Mouse (Mus musculus) left cerebral cortex, adult 2 months (tissue): Measurements from ENCODE around the gene Slc16a12. TPM values are rescaled to one million over a fixed set of nuclear protein-coding genes. Genes with fewer than 3 reads are reported as not detected.

ENCODE experiments used
- DNase-seq, 2 experiments: peaks; one replicate each; pipeline ENCODE4 v3.0.0; 2021 to 2022; ENCODE audit warnings: low spot score in 2 of 2, mixed read lengths in 1 of 2; ENCODE audit errors: extremely low spot score in 1 of 2
- H3K27ac ChIP-seq: fragments of 200-600 bp; 2 replicates; pipeline ENCODE4 v1.8.1; 2022
- H3K4me3 ChIP-seq: fragments of 200-600 bp; 2 replicates; pipeline ENCODE4 v1.8.1; 2022
- CTCF ChIP-seq: fragments of 200-600 bp; IDR thresholded peaks from 2 replicates; pipeline ENCODE4 v1.8.1; 2022; ENCODE audit warnings: antibody characterized with exemption, mild to moderate bottlenecking, moderate library complexity
- intact Hi-C: fragments of 180-260 bp; cut with DNase I; formaldehyde crosslinking; loops from one replicate; pipeline ENCODE4 v1.15.1; 2025
- total RNA-seq, 2 experiments: library from RNA; stranded (reverse); gene quantifications; 2 replicates each; pipeline ENCODE4 v1.2.3; 2021

Slc16a12 gene
- total RNA-seq, 2 experiments from 2014 or later = 1.8 to 3.5 TPM

DNA sequence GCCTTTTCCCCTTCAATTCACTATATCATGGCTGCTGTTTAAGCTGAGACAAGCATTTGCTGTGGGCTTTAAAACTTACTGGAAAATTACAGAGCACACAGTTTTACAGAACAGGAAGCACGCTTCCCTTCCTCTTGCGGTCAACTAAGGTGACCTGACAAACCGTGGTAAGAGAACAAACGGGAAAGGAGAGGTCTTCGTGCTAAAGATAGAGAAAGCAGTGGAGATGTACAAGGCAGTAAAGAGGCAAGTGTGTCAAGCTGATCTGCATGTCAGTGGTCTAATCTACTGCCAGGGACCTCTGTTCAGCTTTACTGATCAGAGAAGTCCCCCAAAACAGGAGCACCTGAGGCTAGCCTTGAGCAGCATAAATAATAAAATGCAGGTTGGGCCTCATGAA is 21.7 kb downstream of the Slc16a12 start:
- Histone ChIP-seq H3K27ac (no peak overlapping the region), H3K4me3 (no peak overlapping the region)
- intact Hi-C loops = no loop called here
- no peak for DNase-seq
- TF ChIP-seq CTCF = no peak

DNA sequence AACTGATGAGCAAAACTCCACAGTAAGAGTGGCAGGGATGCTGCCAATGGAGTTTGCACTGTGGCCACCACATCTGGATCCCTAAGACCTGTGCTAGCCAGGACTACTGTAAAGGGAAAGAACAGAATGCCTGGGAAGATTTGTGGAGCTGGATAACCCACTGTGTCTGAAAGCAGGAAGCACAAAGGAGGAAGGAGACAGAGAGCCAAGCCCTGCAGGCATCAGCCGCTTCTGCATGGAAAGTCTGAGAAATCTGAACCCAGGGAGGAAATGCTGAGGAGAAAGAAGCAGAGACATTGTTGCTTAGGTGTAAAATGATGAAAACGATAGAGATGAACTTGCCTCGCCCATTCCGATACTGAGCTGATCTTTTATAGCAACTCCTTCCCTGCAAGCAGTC is 22.5 kb downstream of the Slc16a12 start:
- no peak for DNase-seq

DNA sequence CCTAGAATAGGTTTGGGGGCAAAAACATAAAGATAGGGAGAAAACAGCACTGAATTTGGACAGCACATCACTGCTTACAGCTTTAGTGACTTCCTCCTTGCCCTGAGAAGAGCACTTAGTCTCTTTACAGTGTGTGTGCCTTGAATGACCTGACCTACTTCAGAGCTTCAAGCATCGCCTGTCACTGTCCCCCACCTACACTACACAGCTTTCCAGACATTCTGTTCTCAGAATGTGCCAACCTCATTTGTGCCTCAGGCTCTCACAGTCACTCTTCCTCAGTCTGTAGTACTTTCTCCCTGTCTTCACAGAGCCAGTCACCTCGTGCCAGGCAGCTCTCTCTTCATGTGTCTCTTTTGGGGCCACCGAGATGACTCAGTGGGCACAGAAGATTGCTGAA is 24.5 kb downstream of the Slc16a12 start:
- no peak for DNase-seq
- TF ChIP-seq CTCF = no peak
- intact Hi-C loops = no loop called here
- Histone ChIP-seq H3K4me3 (no peak overlapping the region), H3K27ac (no peak overlapping the region)

More for the DNA sequence above, 22.5 kb downstream of the Slc16a12 start:
- Histone ChIP-seq H3K27ac (no peak overlapping the region), H3K4me3 (no peak overlapping the region)
- intact Hi-C loops = no loop called here
- TF ChIP-seq CTCF = no peak

DNA sequence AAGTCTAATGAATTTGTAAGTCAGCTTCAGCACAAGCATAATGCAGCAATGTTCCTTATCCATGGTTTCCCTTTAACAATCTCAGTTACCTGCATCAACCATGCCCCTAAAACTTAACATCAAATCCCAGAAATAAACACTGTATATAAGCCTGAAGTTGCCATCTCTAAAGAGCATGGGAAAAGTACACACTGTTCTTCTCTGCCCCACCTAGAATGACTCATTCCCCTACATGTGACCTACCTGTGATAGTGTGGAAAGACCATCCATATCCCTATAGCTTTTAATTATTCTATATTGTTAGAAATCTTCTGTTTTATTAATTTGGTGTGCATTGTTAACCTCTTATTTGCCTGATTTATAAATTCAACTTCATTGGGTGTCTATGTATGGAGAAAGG is 27.0 kb downstream of the Slc16a12 start:
- DNase-seq = no peak
- Histone ChIP-seq H3K4me3 (no peak overlapping the region), H3K27ac (no peak overlapping the region)
- intact Hi-C loops = no loop called here
- TF ChIP-seq CTCF = no peak

DNA sequence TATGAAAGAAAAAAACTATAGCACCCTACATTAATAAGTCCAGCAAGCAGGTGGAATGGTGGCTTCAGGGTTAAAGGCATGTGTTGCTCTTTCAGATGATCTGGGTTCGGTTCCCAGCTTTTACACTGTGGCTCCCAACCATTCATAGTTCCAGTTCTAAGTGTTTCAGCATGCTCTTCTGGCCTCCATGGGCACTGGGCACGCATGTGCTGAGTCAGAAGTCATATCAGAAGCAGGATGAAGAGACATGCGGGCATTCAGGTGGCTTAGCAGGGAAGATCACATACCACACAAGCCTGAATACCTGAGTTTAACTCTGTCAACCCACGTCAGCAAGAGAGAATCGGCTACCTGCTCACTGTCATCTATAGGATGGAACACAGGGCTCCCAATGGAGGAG is 28.1 kb downstream of the Slc16a12 start:
- no peak for DNase-seq
- H3K4me3 ChIP-seq = no peak overlapping the region
- intact Hi-C loops = no loop called here
- no peak overlapping the region for H3K27ac ChIP-seq
- TF ChIP-seq CTCF = no peak

DNA sequence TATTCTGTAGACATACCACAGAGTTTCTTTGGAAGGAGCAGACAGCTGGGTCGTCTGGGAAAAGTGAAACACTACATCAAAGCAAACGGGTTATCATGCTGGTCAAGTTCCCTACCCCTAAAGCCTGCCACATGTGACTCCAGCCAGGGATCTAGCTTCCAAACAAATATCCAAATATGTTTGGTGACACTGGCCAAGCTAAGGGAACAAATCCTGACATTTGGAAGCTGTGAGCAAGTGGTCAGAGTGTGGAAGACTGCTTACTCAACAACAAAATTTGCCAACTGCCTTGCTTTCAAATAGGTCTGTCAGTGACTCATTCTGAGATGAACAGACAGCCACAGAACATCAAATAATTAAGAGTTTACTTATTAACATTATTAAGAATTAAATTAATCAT is 28.6 kb downstream of the Slc16a12 start:
- intact Hi-C loops = no loop called here
- DNase-seq = no peak
- Histone ChIP-seq H3K27ac (no peak overlapping the region), H3K4me3 (no peak overlapping the region)
- TF ChIP-seq CTCF = no peak

DNA sequence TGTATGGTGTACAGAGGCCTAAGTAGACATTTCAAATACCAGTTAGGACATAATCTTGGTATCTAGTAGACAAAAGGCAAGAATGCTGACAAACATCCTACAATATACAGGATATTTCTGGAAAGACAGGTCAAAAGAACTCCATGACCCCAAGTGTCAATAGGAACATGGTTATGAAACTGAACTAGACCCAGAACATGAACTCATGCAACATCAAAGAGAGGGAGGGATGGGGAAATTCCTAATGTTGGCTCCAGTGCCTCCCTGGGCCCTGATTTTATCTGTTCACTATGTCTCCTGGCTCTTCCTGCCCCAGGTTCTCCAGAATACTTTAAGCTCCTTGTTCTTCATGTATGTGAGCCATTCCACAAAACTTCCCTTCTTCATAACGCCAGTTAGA is 31.2 kb downstream of the Slc16a12 start:
- intact Hi-C loops = no loop called here
- TF ChIP-seq CTCF = no peak
- DNase-seq = no peak

DNA sequence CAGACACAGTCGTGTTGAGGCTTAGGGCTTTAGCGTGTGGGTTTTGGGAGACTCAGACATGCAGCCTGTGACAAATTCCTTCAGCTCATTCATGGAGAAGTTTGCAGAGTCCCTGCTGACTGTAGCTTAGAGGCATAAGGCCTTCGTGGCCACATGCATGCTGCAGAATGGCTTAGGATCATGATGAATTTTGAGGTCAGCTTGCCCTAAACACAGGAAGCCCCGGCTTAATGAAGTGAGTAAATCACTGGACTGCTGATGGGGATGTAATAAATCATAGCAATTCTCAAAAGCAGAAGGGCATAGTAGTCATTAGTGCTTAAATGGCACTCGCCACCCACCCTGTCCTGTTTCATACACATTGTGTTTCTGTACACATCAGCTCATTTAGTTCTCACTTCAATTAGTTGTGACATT is 32.8 kb downstream of the Slc16a12 start:
- no peak overlapping the region for H3K4me3 ChIP-seq
- no peak for TF ChIP-seq CTCF
- intact Hi-C loops = no loop called here
- no peak overlapping the region for H3K27ac ChIP-seq
- no peak for DNase-seq

More for the DNA sequence above, 31.2 kb downstream of the Slc16a12 start:
- Histone ChIP-seq H3K27ac (no peak overlapping the region), H3K4me3 (no peak overlapping the region)

DNA sequence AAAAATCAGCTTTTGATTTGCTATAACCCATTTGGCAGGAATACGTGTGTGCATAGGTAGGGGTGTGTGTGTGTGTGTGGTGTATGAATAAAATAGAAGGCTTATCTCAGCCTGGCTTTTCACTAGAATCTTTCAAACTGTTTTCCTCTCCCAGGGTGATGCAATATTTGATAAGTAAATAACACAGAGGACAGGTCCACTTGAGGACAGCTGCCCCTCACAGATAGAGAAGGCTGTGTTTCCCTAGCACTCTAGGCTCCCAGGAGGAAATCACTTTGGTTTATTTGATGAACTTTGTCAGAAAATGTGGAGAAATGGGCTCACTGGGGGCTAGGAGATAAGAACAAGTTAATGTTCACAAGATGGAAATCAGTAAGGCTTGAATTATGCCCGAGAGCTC is 35.0 kb downstream of the Slc16a12 start:
- H3K4me3 ChIP-seq = no peak overlapping the region
- no peak overlapping the region for H3K27ac ChIP-seq
- intact Hi-C loops = no loop called here
- no peak for DNase-seq
- TF ChIP-seq CTCF = no peak

DNA sequence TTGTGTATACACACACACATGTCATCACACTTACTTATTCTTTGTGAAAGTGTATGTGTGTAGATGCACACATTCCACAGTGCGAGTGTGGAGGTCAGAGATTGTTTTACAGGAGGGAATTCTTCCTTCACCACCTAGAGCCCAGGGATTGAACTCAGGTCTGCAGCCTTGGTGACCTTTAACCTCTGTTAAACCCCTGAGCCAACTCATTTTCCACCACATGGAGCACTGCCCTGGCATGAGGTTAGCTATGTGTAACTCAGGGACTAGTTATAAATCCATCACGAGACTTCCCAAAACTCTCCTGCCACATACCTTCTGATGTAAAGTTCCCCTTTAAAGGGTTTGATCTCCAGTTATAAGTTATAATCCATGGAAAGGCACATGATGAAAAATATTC is 38.9 kb downstream of the Slc16a12 start:
- intact Hi-C loops = no loop called here
- H3K27ac ChIP-seq = no peak overlapping the region
- H3K4me3 ChIP-seq = no peak overlapping the region
- TF ChIP-seq CTCF = no peak
- no peak for DNase-seq

DNA sequence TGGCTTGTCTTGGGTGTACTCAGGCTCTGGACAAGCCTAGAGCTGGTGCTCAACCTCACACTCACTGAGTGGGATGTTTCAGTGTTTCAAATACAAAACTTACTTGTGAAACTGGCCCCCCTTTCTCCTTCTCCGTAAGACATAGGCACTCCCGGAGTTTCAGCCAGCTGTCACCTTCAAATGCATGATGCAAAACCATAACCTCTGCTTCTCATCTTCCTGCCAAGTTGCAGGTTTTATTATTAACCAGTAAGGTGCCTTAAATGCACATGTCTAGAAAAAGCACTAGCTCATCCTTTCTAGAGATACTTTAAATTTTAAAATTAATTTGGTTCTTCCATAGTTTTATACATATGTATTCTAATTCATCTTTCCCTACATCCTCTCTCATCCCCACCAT is 39.5 kb downstream of the Slc16a12 start:
- no peak for TF ChIP-seq CTCF
- no peak for DNase-seq
- no peak overlapping the region for H3K4me3 ChIP-seq
- H3K27ac ChIP-seq = no peak overlapping the region
- intact Hi-C loops = no loop called here

DNA sequence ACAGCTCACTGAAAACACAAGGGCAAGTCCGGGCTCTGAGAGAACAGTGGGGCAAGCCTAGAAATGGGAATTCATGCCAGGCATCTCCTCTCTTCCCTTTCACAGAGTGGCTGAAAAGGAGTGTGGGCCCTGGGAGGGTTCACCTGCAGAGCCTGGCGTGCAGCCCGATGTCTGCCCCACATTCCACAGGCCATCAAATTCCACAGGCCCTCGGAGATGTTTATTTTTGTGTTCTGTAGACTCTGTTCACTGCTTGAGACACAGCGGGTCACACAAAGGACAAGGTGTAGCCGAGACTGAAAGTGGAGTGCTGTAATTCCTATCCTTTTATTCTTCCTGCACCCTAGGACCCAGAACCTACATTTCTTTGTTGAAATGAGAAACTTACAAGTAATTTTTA is 40.8 kb downstream of the Slc16a12 start:
- no peak overlapping the region for H3K4me3 ChIP-seq
- no peak overlapping the region for H3K27ac ChIP-seq
- peak in 1 of 2 experiments; percentile 10 for DNase-seq
- intact Hi-C loops = no loop called here
- TF ChIP-seq CTCF = no peak

DNA sequence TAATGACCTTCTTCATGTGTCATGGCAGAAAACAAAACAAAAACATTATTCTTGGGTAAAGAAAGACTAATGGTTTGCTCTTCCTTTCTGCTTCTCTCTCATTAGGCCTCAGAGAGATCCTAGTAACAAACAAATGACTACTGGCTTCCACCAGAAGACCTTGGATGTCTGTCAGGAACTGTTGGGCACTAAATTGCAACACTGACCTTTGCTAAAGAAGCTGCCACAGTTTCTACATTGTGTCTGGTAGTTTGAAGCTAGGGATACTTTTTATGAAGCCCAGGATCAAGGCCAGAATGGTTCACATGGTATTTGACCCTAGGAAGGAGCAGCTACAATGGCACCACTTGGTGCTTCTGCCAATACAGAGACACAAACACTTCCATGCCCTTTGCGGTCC is 41.9 kb downstream of the Slc16a12 start:
- no peak for TF ChIP-seq CTCF
- no peak for DNase-seq
- Histone ChIP-seq H3K4me3 (no peak overlapping the region), H3K27ac (no peak overlapping the region)
- intact Hi-C loops = no loop called here

DNA sequence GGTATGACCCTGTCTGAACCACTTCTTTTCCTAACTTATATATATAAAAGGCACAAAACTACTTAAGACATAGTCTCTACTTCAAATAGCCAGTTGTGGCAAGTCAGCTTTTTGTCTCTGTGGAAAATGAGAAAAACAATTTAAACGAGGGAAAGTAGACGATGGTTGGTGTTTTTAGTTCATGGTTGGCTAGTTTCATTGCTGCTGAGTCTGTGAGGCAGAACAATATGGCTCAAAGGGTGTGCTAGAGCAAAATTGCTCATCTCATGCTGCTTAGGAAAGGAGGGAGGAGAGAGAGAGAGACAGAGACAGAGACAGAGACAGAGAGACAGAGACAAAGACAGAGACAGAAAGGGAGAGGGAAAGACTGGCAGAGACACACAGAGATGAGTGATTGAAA is 47.8 kb downstream of the Slc16a12 start:
- TF ChIP-seq CTCF = no peak
- Histone ChIP-seq H3K4me3 (no peak overlapping the region), H3K27ac (no peak overlapping the region)
- no peak for DNase-seq
- intact Hi-C loops = no loop called here
